Mouse (Mus musculus): Measurements from ENCODE around the gene 4930470P17Rik. TPM values are rescaled to one million over a fixed set of nuclear protein-coding genes. Genes with fewer than 3 reads are reported as not detected.

Gene 4930470P17Rik
- polyA plus RNA-seq, 1 experiment = not detected

DNA sequence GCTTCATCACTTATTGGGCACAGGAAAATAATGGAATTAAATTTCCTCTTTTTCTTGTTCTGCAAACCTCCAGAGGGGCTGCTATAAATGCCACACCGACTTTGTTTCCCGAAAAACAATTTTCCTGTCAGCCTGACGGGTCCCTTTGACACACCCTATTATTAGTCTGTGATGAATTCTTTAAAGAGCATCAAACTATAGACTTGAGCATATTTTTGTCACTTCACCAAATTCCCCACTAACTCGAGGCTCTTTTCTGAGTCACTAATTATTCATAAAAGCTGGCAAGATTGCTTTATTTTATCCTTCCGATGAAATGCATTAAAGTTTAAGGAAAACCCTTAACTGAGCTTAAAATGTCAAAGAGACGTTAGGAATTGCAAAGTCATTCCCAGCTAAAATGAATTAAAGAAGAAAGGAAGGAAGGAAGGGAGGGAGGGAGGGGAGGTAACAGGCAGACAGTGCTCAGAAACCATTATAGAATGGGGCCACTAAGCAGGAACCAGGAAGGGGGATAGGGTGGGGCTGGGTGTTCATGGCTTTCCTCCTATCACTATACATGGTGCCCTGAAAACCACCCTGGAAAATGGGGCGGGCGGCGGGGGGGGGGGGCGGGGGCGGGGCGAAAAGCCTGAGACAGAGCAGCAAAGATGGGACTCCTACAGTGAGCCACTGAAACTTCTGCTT lies 67.6 kb downstream of the 4930470P17Rik start:
- WGBS = 39% methylated on average over 12 of the region's 12 CpGs
- no peak for DNase-seq
- no peaks in the 10 kb centered on the region for H3K4me1 ChIP-seq (ENCODE audit: control insufficient read depth, insufficient read depth, low read length)
- H3K4me3 ChIP-seq (replicated peaks; ENCODE audit: extremely low read depth, low read depth, low read length) = no peak overlapping the region
- no peak for TF ChIP-seq CTCF (IDR thresholded peaks at IDR 0.05; ENCODE audit: insufficient read depth, low read length)
- TF ChIP-seq POLR2A (IDR thresholded peaks at IDR 0.05; ENCODE audit: borderline replicate concordance, extremely low read depth, low read depth, low read length) = no peak

DNA sequence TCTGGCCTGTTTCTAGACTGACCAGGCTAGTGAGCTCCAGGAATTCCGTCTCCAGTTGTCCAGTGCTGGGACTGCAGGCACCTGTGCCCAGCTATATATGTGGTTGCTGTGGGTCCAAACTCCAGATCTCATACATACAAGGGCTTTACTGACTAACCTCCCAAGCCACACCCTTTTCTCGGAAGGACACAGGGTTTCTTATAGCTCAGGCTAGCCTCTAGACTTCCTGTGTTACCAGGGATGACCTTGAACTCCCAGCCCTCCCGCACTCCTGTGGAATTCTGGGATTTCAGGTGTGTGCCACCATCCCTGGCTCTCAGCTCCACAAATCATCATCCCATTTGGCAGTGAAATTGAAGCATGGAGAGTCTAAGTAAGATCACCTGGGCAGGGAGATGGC lies 71.6 kb downstream of the 4930470P17Rik start:
- 89% methylated on average over 3 of the region's 3 CpGs for WGBS
- no peak overlapping the region for H3K4me3 ChIP-seq (replicated peaks; ENCODE audit: extremely low read depth, low read depth, low read length)
- DNase-seq = no peak
- TF ChIP-seq CTCF (IDR thresholded peaks at IDR 0.05; ENCODE audit: insufficient read depth, low read length) (no peak), POLR2A (IDR thresholded peaks at IDR 0.05; ENCODE audit: borderline replicate concordance, extremely low read depth, low read depth, low read length) (no peak)
- no peaks in the 10 kb centered on the region for H3K4me1 ChIP-seq (ENCODE audit: control insufficient read depth, insufficient read depth, low read length)

DNA sequence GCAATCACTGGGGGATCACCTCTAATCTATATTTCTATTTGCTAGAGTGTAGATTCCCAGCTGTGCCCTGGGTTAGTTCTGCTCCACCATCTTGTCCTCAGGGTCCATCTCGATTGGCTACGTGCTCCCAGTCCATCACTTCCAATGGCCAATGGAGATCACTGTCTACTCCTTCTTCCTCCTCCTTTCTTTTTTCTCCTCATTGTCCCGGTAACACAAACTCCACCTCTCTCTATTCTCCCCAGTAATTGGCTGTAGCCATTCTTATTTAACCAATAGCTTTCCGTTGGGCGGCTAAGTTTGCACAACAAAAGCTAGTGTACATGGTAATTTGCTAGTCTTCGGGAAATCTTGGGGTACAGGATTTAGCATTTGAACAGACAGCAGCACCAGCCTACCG lies 72.1 kb downstream of the 4930470P17Rik start:
- no peak for DNase-seq
- TF ChIP-seq CTCF (IDR thresholded peaks at IDR 0.05; ENCODE audit: insufficient read depth, low read length) = no peak
- no peak for TF ChIP-seq POLR2A (IDR thresholded peaks at IDR 0.05; ENCODE audit: borderline replicate concordance, extremely low read depth, low read depth, low read length)
- no peaks in the 10 kb centered on the region for H3K4me1 ChIP-seq (ENCODE audit: control insufficient read depth, insufficient read depth, low read length)
- H3K4me3 ChIP-seq (replicated peaks; ENCODE audit: extremely low read depth, low read depth, low read length) = no peak overlapping the region
- WGBS = 89% methylated on average over 7 of the region's 7 CpGs

Other genes starting within 250 kb of the 4930470P17Rik start
- 2.2 and 3.2 TPM in 2 replicates for gene Bcas1, start 174.2 kb downstream of the 4930470P17Rik start, polyA plus RNA-seq (2012; rRNA removed)
- 2.9 and 5.0 TPM in 2 replicates for gene Pfdn4, start 105.6 kb downstream of the 4930470P17Rik start, polyA plus RNA-seq (2012; rRNA removed)
- not detected in 2 replicates for gene Cyp24a1, start 104.9 kb downstream of the 4930470P17Rik start, polyA plus RNA-seq (2012; rRNA removed)
- 0.10 and 0.50 TPM in 2 replicates for gene Dok5, start 129.8 kb upstream of the 4930470P17Rik start, polyA plus RNA-seq (2012; rRNA removed)